Mouse (Mus musculus) liver, embryonic 13.5 days (tissue): ENCODE measurements around the gene Ptk7. TPM values are rescaled to one million over a fixed set of nuclear protein-coding genes. Genes with fewer than 3 reads are reported as not detected.
A peak's percentile ranks its signal among the peaks of the same experiment; 100 is the strongest.

Experiments used
- ATAC-seq: fragments of 200-750 bp; cut with Nextera tagmentation; 2 replicates; pipeline ENCODE4 v1.8.0; 2017; ENCODE audit warnings: low read depth, mild to moderate bottlenecking, moderate number of reproducible peaks, moderate library complexity
- DNase-seq: peaks from one replicate; pipeline ENCODE4 v3.0.0; 2022
- H3K27ac ChIP-seq: fragments of 300-500 bp; sonication (generic); 2 replicates; pipeline ENCODE4 v1.5.1; 2015; ENCODE audit warnings: moderate library complexity, mild to moderate bottlenecking, inconsistent platforms
- H3K27me3 ChIP-seq: fragments of 300-500 bp; sonication (generic); 2 replicates; pipeline ENCODE4 v1.6.1; 2015; ENCODE audit warnings: mild to moderate bottlenecking, inconsistent platforms
- H3K36me3 ChIP-seq: fragments of 300-500 bp; sonication (generic); 2 replicates; pipeline ENCODE4 v1.6.1; 2015; ENCODE audit warnings: mild to moderate bottlenecking, inconsistent platforms
- H3K4me1 ChIP-seq: fragments of 300-500 bp; sonication (generic); replicated peaks from 2 replicates; pipeline ENCODE4 v1.6.1; 2015; ENCODE audit warnings: inconsistent platforms
- H3K4me2 ChIP-seq: fragments of 300-500 bp; sonication (generic); 2 replicates; pipeline ENCODE4 v1.6.1; 2015; ENCODE audit warnings: inconsistent platforms, mild to moderate bottlenecking, moderate library complexity
- H3K4me3 ChIP-seq: fragments of 300-500 bp; sonication (generic); replicated peaks from 2 replicates; pipeline ENCODE4 v1.5.1; 2015; ENCODE audit warnings: mild to moderate bottlenecking, inconsistent platforms
- H3K9ac ChIP-seq: fragments of 300-500 bp; sonication (generic); 2 replicates; pipeline ENCODE4 v1.6.1; 2015; ENCODE audit warnings: mild to moderate bottlenecking, inconsistent platforms
- H3K9me3 ChIP-seq: fragments of 300-500 bp; sonication (generic); replicated peaks from 2 replicates; pipeline ENCODE4 v1.6.1; 2016; ENCODE audit warnings: inconsistent platforms
- WGBS: fragments of 180-500 bp; shearing (Covaris S2); methylation state at CpG from one replicate; pipeline ENCODE4 v1.1.7; 2015; ENCODE audit not compliant: insufficient replicate concordance; 5-methylcytosine and 5-hydroxymethylcytosine counted together
- polyA plus RNA-seq: library from polyadenylated mRNA; unstranded; fragments of >200 nt; fragmentation: Nextera tagmentation; extraction: Ambion mirVana; gene quantifications from 2 replicates; pipeline ENCODE4 v1.2.1, GENCODE M21; 2015

Ptk7 gene
- polyA plus RNA-seq, 1 experiment from 2014 or later: 8.0 TPM

- ATAC-seq (peak; percentile 2; the same call in 1 of the 2 replicates), DNase-seq (peak; percentile 16)
- under 1% methylated on average over 73 of the region's 75 CpGs for WGBS
Measured at GRCm38 (mm10) chr17:46554977-46555672, 74.2 kb downstream of the Ptk7 start.

GRCm38 (mm10) chr17:46554646-46554976 lies 74.7 kb downstream of the Ptk7 start:
- Histone ChIP-seq H3K4me3 (peak overlapping the region; percentile 94), H3K9me3 (no peaks in the 10 kb centered on the region), H3K9ac (peak overlapping the region; percentile 98), H3K27ac (peak overlapping the region; percentile 9; the same call in 1 of the 2 replicates), H3K27me3 (no peaks in the 10 kb centered on the region), H3K4me2 (peak overlapping the region; percentile 99), H3K36me3 (peaks cover 30% of the 10 kb centered on the region), H3K4me1 (peaks cover 47% of the 10 kb centered on the region)
- no peak for ATAC-seq
- 3% methylated on average over 11 of the region's 11 CpGs for WGBS
- no peak for DNase-seq

More at GRCm38 (mm10) chr17:46554977-46555672, 74.2 kb downstream of the Ptk7 start:
- Histone ChIP-seq H3K27me3 (no peaks in the 10 kb centered on the region), H3K9me3 (no peaks in the 10 kb centered on the region), H3K4me3 (peak overlapping the region; percentile 94), H3K4me2 (peak overlapping the region; percentile 99), H3K36me3 (peaks cover 25% of the 10 kb centered on the region), H3K4me1 (peaks cover 46% of the 10 kb centered on the region), H3K27ac (peak overlapping the region; percentile 88; the same call in 1 of the 2 replicates), H3K9ac (peak overlapping the region; percentile 98)

GRCm38 (mm10) chr17:46553926-46554325 lies 75.4 kb downstream of the Ptk7 start:
- peaks cover 35% of the 10 kb centered on the region for H3K36me3 ChIP-seq
- 76% methylated on average over 3 of the region's 3 CpGs for WGBS
- DNase-seq (no peak), ATAC-seq (no peak)
- H3K27me3 ChIP-seq: no peaks in the 10 kb centered on the region
- H3K4me2 ChIP-seq: peak overlapping the region; percentile 99
- H3K27ac ChIP-seq: no peak overlapping the region
- peaks cover 48% of the 10 kb centered on the region for H3K4me1 ChIP-seq
- no peaks in the 10 kb centered on the region for H3K9me3 ChIP-seq
- H3K4me3 ChIP-seq: peak overlapping the region; percentile 94
- peak overlapping the region; percentile 50; the same call in 1 of the 2 replicates for H3K9ac ChIP-seq

GRCm38 (mm10) chr17:46553469-46553868 lies 75.8 kb downstream of the Ptk7 start:
- peak overlapping the region; percentile 50; the same call in 1 of the 2 replicates for H3K27ac ChIP-seq

GRCm38 (mm10) chr17:46552841-46553423 lies 76.4 kb downstream of the Ptk7 start:
- Histone ChIP-seq H3K4me2 (peak overlapping the region; percentile 99), H3K27ac (peak overlapping the region; percentile 50; the same call in 1 of the 2 replicates), H3K9me3 (no peaks in the 10 kb centered on the region), H3K27me3 (0 out of 2 replicates have a peak, but pooled peaks cover under 1% of the 10 kb centered on the region), H3K36me3 (peaks cover 44% of the 10 kb centered on the region), H3K4me1 (peaks cover 53% of the 10 kb centered on the region), H3K9ac (peak overlapping the region; percentile 50; the same call in 1 of the 2 replicates), H3K4me3 (peak overlapping the region; percentile 94)
- ATAC-seq (peak; percentile 25; the same call in 1 of the 2 replicates), DNase-seq (peak; percentile 56)
- WGBS: 29% methylated on average over 24 of the region's 24 CpGs

More at GRCm38 (mm10) chr17:46553469-46553868, 75.8 kb downstream of the Ptk7 start:
- Histone ChIP-seq H3K36me3 (peaks cover 39% of the 10 kb centered on the region), H3K9ac (peak overlapping the region; percentile 50; the same call in 1 of the 2 replicates), H3K4me2 (peak overlapping the region; percentile 99), H3K4me3 (peak overlapping the region; percentile 94), H3K27me3 (no peaks in the 10 kb centered on the region), H3K9me3 (no peaks in the 10 kb centered on the region), H3K4me1 (peaks cover 48% of the 10 kb centered on the region)
- no peak for DNase-seq
- WGBS: 78% methylated on average over 11 of the region's 11 CpGs
- no peak for ATAC-seq

- no peak overlapping the region for H3K9ac ChIP-seq
- no peak for ATAC-seq
Measured at GRCm38 (mm10) chr17:46552151-46552550, 77.2 kb downstream of the Ptk7 start.

GRCm38 (mm10) chr17:46551369-46551768 lies 77.9 kb downstream of the Ptk7 start:
- H3K4me1 ChIP-seq: peaks cover 54% of the 10 kb centered on the region
- H3K27me3 ChIP-seq: peaks cover 17% of the 10 kb centered on the region
- H3K36me3 ChIP-seq: peaks cover 44% of the 10 kb centered on the region
- DNase-seq (no peak), ATAC-seq (no peak)
- no peak overlapping the region for H3K4me3 ChIP-seq
- WGBS: 81% methylated on average over 6 of the region's 6 CpGs
- no peak overlapping the region for H3K27ac ChIP-seq
- H3K9ac ChIP-seq: no peak overlapping the region
- no peaks in the 10 kb centered on the region for H3K9me3 ChIP-seq
- H3K4me2 ChIP-seq: no peak overlapping the region

More at GRCm38 (mm10) chr17:46552151-46552550, 77.2 kb downstream of the Ptk7 start:
- DNase-seq: no peak
- Histone ChIP-seq H3K36me3 (peaks cover 44% of the 10 kb centered on the region), H3K27ac (no peak overlapping the region), H3K4me3 (no peak overlapping the region), H3K4me2 (no peak overlapping the region), H3K27me3 (peaks cover 9% of the 10 kb centered on the region), H3K4me1 (peaks cover 54% of the 10 kb centered on the region), H3K9me3 (no peaks in the 10 kb centered on the region)
- 82% methylated on average over 7 of the region's 7 CpGs for WGBS

GRCm38 (mm10) chr17:46550904-46551303 lies 78.4 kb downstream of the Ptk7 start:
- DNase-seq: no peak
- 83% methylated on average over 7 of the region's 7 CpGs for WGBS
- peaks cover 59% of the 10 kb centered on the region for H3K4me1 ChIP-seq

GRCm38 (mm10) chr17:46549642-46550041 lies 79.7 kb downstream of the Ptk7 start:
- Histone ChIP-seq H3K36me3 (peaks cover 44% of the 10 kb centered on the region), H3K4me1 (peaks cover 54% of the 10 kb centered on the region), H3K4me3 (no peak overlapping the region), H3K9ac (no peak overlapping the region), H3K27me3 (peaks cover 34% of the 10 kb centered on the region), H3K27ac (no peak overlapping the region), H3K4me2 (no peak overlapping the region), H3K9me3 (no peaks in the 10 kb centered on the region)
- ATAC-seq: no peak
- WGBS: 82% methylated on average over 9 of the region's 9 CpGs
- DNase-seq: no peak

More at GRCm38 (mm10) chr17:46550904-46551303, 78.4 kb downstream of the Ptk7 start:
- no peak overlapping the region for H3K9ac ChIP-seq
- H3K9me3 ChIP-seq: no peaks in the 10 kb centered on the region
- no peak overlapping the region for H3K27ac ChIP-seq
- H3K4me2 ChIP-seq: no peak overlapping the region
- no peak overlapping the region for H3K4me3 ChIP-seq
- H3K36me3 ChIP-seq: peaks cover 44% of the 10 kb centered on the region
- ATAC-seq: no peak
- H3K27me3 ChIP-seq: peaks cover 21% of the 10 kb centered on the region

- Histone ChIP-seq H3K4me2 (no peak overlapping the region), H3K4me3 (no peak overlapping the region), H3K9me3 (no peaks in the 10 kb centered on the region), H3K36me3 (peaks cover 44% of the 10 kb centered on the region), H3K9ac (no peak overlapping the region), H3K27ac (no peak overlapping the region), H3K4me1 (peaks cover 49% of the 10 kb centered on the region), H3K27me3 (peaks cover 38% of the 10 kb centered on the region)
- ATAC-seq: no peak
- peak; percentile 15 for DNase-seq
- WGBS: 43% methylated on average over 8 of the region's 8 CpGs
Measured at GRCm38 (mm10) chr17:46549193-46549592, 80.1 kb downstream of the Ptk7 start.

GRCm38 (mm10) chr17:46548741-46549140 lies 80.6 kb downstream of the Ptk7 start:
- WGBS: 79% methylated on average over 11 of the region's 11 CpGs

More at GRCm38 (mm10) chr17:46548741-46549140, 80.6 kb downstream of the Ptk7 start:
- Histone ChIP-seq H3K9me3 (no peaks in the 10 kb centered on the region), H3K27ac (no peak overlapping the region), H3K9ac (no peak overlapping the region), H3K4me1 (peaks cover 45% of the 10 kb centered on the region), H3K36me3 (peaks cover 44% of the 10 kb centered on the region), H3K27me3 (peaks cover 39% of the 10 kb centered on the region), H3K4me3 (no peak overlapping the region), H3K4me2 (no peak overlapping the region)
- ATAC-seq (no peak), DNase-seq (no peak)
